Mouse (Mus musculus) CD8-positive naive resting alpha-beta T cell, adult 2 months (primary cell): ENCODE data around the gene Eml6.
A peak's percentile ranks its signal among the peaks of the same experiment; 100 is the strongest.
"Not testable (repeated sequence)": the region's sequence is repeated elsewhere in the genome, so short reads cannot be mapped to it uniquely, and the experiment has no call there.

ENCODE experiments used
- DNase-seq, 2 experiments: peaks; one replicate each; pipeline ENCODE4 v3.0.0; 2022; ENCODE audit warnings: low read depth in 2 of 2, low spot score in 2 of 2

Gene Eml6

DNA sequence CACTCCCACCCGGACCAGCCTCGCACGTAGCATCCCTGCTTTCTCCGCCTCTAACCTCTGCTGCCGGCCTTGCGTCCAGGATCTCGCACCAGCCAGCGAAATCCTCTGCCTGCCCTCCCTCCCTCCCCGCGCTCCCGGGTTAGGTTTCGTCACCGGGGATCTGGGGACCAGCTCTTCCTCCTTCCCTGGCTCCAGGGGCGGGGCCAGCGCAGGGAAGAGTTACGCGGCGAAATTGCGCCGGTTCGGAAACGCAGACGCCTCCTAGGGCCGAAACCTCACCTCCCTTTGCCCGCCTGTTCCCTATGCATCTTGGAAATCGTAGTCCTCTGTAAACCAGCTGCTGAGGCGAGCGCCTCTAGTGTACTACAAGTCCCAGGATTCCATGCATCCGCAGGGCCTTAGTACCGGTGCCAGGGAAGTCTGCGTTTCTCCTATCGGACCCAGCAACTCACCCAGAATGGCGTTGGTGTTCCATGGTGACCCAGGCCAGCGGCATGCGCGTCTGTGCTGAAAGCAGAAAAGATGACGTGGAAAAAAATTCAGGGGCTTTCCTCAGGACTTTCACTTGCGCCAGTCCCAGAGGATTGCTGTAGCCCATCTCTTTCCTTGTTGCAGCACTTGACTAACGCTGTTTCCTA is at the start of gene Eml6:
Eml6 (minus strand) TSS at position 199 of the 638 bp plus-strand sequence.
- DNase-seq: no peak

DNA sequence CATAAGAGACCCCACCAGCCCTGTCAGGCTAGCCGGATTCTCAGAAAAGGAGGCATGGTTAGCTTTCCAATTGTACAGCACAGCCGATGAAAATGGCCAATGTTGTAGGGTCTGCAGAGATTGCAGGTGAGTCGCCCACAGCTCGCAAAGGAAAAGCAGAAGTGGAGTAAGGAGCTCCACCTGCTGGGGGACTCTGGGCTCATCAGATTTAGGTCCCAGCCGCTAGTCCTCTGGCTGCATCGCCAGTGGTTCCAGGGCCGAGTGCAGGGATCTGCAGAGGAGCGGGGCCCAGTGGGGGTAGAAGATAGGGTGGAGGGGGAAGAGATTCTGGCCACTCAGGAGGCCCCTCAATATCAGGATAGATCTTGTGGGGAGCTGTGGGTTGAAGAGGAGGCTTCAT is 31.5 kb upstream of the Eml6 start:
- DNase-seq: no peak

GRCm38 (mm10) chr11:30025144-30025543 is 689 bp downstream of the Eml6 start:
- no peak for DNase-seq

DNA sequence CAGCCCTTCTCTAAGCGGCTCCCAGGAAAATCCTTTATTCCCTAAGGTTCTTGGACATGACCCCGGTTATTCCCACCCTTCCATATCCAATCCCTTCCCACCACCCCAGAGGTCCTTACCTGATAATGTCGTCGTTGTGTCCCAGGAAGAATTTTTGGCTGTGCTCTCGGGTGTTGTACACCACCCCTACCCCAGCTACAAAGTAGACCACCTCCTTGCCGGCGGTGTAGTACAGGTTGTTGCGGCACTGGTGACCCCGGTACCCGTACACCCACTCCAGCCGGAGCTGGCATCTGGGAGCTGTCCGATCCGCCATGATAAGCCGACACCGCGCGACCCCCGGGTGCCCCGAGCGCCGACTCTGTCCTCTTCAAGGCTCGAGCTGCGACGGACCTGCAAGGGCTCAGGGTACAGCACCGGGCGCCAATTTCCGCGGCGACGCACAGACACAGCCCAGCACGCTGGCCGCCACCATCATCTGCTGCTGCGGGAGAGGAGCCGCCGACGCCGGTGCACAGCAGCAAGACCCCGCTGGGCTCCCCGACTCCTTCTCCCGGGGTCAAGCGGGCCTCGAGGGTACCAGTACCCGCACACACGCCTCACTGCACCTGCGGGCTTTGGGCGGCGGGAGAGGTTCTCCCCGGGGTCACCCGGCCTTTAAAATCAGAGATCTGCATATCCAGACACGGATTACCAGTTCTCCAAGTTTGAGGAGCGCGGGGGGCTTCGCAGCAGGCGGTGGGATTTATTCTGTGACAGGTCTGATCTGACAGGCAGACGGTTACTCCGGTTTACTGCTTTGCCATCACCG is 1.4 kb downstream of the Eml6 start:
- no peak for DNase-seq

- no peak for DNase-seq
Measured at GRCm38 (mm10) chr11:29986257-29986656, 39.6 kb downstream of the Eml6 start.

GRCm38 (mm10) chr11:29968874-29969273 is 57.0 kb downstream of the Eml6 start:
- no peak for DNase-seq

- DNase-seq: no peak
Measured at GRCm38 (mm10) chr11:29959366-29959765, 66.5 kb downstream of the Eml6 start.

- DNase-seq: no peak
Measured at GRCm38 (mm10) chr11:29944661-29945060, 81.2 kb downstream of the Eml6 start.

DNA sequence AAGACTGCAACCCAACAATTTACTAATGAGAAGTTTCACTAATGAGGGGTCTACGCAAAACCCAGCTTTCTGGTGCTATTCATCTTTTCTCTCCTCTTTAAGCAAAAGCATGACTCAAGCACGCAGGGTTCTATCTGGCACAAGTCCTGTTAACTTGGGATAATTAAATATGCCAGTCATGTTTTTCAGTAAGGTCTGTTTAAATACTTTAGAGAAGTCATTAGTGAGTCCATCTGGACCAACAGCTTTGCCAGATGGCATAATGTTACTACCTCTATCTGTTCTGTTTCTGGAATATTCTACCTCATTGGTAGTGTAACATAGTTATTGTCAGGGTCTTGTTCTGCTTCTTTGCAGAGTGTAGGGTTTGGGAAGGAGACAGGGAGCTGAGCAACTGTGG is 101.5 kb downstream of the Eml6 start:
- no peak for DNase-seq

GRCm38 (mm10) chr11:29923851-29924250 is 102.0 kb downstream of the Eml6 start:
- no peak for DNase-seq

DNA sequence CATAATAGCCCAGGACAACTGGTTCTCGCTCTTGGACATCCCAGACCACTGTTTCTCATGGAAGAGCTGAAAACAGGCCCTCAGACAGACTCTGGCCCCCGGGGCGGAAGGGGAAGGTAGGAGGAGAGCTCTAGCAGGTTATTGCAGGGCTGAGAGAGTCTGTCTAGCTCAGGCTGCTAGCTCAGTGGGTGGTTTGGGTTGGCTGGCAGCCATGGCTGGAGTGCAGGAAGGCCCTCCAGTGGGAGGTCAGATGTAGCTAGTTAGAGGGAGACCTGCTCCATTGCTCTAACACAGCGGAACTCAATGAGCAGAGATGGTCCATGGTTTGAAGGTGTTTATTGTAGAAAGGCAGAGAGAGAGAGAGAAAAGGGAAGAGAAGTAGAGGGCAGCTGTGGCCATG is 112.7 kb downstream of the Eml6 start:
- DNase-seq: no peak

DNA sequence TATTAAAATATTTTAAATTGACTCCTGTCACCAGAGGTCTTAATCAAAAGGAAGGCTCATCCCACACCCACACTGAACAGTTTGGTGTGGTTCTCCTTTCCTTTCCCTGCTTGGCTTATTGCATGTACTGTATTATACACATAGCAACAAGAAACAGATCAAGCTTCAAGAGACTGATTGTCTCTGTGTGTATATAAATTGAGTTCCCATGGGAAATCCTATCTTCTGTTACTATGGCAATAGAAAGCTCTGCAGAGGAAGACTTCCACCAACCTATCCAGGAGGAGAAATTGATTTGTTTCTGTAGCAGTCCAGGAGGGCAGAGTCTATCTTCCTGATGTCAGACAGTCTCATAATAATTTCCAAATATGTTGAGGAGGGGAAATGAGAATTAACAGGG is 116.5 kb downstream of the Eml6 start:
- DNase-seq: no peak

DNA sequence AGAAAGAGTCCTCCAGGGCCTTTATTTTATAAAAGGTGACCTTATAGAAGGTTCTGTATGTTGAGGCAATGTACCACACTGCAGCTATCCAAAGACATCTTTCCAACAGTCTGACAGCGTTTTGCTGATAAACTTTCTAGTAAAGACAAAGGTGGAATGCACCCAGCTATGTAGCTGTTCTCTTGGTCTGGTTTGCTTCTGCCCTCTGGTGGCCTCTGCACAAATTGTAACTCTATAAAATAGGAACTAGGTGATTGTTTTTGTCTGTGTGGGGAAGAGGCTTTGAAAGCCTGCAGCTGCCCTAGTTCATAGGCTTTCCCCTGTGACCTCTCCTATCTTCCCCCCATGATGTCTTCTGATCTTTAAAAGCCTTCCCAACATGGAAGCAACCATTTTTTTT is 140.7 kb downstream of the Eml6 start:
- DNase-seq: peak in 1 of 2 experiments; percentile 3

DNA sequence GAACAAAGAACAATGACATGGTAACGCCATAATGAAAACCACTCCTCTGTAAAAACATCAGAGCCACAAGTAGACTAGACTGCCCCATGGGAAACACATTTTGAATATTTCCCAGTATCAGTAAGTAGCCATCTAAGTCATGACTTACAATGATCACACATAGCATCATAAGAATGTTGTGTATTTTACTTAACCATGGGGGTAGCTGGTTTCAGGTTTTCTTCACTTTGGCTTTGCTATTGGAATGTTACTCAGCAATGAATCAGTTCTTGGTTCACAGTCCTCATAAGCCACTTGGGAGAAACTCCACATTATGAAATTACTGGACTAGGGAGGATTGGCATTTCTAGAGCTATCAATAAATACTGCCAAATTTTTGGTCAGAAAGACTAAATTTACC is 141.5 kb downstream of the Eml6 start:
- no peak for DNase-seq

GRCm38 (mm10) chr11:29883024-29883423 is 142.8 kb downstream of the Eml6 start:
- DNase-seq: no peak

- no peak for DNase-seq
Measured at GRCm38 (mm10) chr11:29879641-29880040, 146.2 kb downstream of the Eml6 start.

DNA sequence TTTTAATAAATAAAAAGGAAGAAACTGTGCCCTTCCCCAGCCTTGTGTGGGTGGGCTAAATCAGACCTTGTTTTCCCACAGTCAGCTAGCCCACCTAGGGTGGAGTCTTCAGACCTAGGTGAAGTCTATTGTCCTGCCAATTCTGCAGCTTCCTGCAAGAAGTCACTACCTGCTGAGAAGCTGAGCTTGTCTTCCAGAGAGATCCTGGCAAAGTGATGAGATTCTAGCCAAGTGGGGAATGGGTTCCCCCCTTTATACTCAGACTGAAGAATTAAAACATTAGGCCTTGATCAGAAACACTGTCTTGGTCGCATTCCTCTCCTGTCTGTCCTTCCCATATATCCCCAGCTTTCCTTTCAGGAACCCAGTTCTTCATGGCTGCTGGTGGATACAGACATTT is 147.9 kb downstream of the Eml6 start:
- no peak for DNase-seq

GRCm38 (mm10) chr11:29877280-29877679 is 148.6 kb downstream of the Eml6 start:
- no peak for DNase-seq

DNA sequence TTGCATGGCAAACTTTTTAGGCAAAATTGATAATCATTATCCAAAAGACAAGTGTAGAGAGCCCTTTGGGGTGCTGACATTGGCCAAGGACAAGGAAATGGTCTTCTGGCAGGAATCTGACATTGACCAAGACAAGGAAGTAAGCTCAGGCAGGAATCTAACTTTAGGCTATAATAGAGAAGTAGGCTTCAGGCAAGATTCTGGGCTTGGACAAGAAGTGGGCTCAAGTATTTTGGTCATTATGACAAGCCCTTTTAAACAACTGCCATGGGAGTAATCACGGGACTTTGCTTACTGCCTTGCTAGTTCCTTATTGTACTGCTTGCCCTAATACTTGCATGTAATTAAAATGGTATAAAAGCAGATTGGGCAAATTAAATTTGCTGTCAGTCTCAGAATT is 151.1 kb downstream of the Eml6 start:
- DNase-seq: not testable (repeated sequence)

GRCm38 (mm10) chr11:29870174-29870573 is 155.7 kb downstream of the Eml6 start:
- DNase-seq: no peak

- no peak for DNase-seq
Measured at GRCm38 (mm10) chr11:29864269-29864668, 161.6 kb downstream of the Eml6 start.

GRCm38 (mm10) chr11:29861750-29862397 is 164.0 kb downstream of the Eml6 start:
- DNase-seq: peak in 1 of 2 experiments; percentile 1
